Mouse (Mus musculus) erythroblast, embryonic 14.5 days (primary cell): Measurements from ENCODE around the gene Gnai3. TPM values are rescaled to one million over a fixed set of nuclear protein-coding genes. Genes with fewer than 3 reads are reported as not detected.

ENCODE experiments used
- H3K27me3 ChIP-seq: 2 replicates; pipeline ENCODE4 v1.6.1; 2012; ENCODE audit warnings: inconsistent platforms; ENCODE audit not compliant: control insufficient read depth
- H3K36me3 ChIP-seq: 2 replicates; pipeline ENCODE4 v1.6.1; 2012; ENCODE audit warnings: mild to moderate bottlenecking, inconsistent platforms; ENCODE audit not compliant: control insufficient read depth
- H3K4me1 ChIP-seq: 2 replicates; pipeline ENCODE4 v1.6.1; 2012; ENCODE audit warnings: inconsistent platforms; ENCODE audit not compliant: control insufficient read depth
- H3K4me3 ChIP-seq: replicated peaks from 2 replicates; pipeline ENCODE3; 2012; ENCODE audit warnings: moderate library complexity, mild to moderate bottlenecking, inconsistent platforms
- H3K9me3 ChIP-seq: 2 replicates; pipeline ENCODE4 v1.6.1; 2012; ENCODE audit warnings: low read length, inconsistent platforms, mixed read lengths; ENCODE audit not compliant: control insufficient read depth
- GATA1 ChIP-seq: IDR thresholded peaks from 2 replicates; pipeline ENCODE4 v1.6.1; 2012; ENCODE audit warnings: low read length, inconsistent platforms, mixed read lengths
- TAL1 ChIP-seq: IDR thresholded peaks from 3 replicates; pipeline ENCODE4 v1.6.1; 2012; ENCODE audit warnings: low read length, inconsistent platforms, mixed read lengths
- polyA plus RNA-seq: library from polyadenylated mRNA; stranded (reverse); fragments of >175 nt; gene quantifications from 2 replicates; pipeline ENCODE4 v1.2.3, GENCODE M21; 2012

Gnai3 gene
- polyA plus RNA-seq, 1 experiment = 0.27 TPM

GRCm38 (mm10) chr3:108185460-108186097 lies 39.6 kb upstream of the Gnai3 start:
- Histone ChIP-seq H3K36me3 (no peaks in the 10 kb centered on the region), H3K4me1 (peaks cover 18% of the 10 kb centered on the region), H3K9me3 (no peaks in the 10 kb centered on the region; the same call in 1 of the 2 replicates), H3K27me3 (peaks cover 67% of the 10 kb centered on the region), H3K4me3 (peak overlapping the region; percentile 67)
- TF ChIP-seq TAL1 = no peak
- no peak for TF ChIP-seq GATA1

GRCm38 (mm10) chr3:108184742-108185141 lies 38.8 kb upstream of the Gnai3 start:
- Histone ChIP-seq H3K4me3 (no peak overlapping the region), H3K27me3 (peaks cover 65% of the 10 kb centered on the region), H3K4me1 (peaks cover 18% of the 10 kb centered on the region), H3K36me3 (no peaks in the 10 kb centered on the region), H3K9me3 (no peaks in the 10 kb centered on the region; the same call in 1 of the 2 replicates)
- TF ChIP-seq TAL1 = no peak
- no peak for TF ChIP-seq GATA1

- no peak for TF ChIP-seq TAL1
- no peak for TF ChIP-seq GATA1
- H3K4me3 ChIP-seq = no peak overlapping the region
- no peaks in the 10 kb centered on the region for H3K9me3 ChIP-seq
- H3K4me1 ChIP-seq = peaks cover 2% of the 10 kb centered on the region
- peaks cover 28% of the 10 kb centered on the region for H3K27me3 ChIP-seq
- H3K36me3 ChIP-seq = no peaks in the 10 kb centered on the region
Observed at GRCm38 (mm10) chr3:108180514-108180913, 34.6 kb upstream of the Gnai3 start.

- Histone ChIP-seq H3K36me3 (no peaks in the 10 kb centered on the region), H3K4me1 (no peaks in the 10 kb centered on the region), H3K27me3 (peaks cover 22% of the 10 kb centered on the region), H3K4me3 (no peak overlapping the region), H3K9me3 (no peaks in the 10 kb centered on the region)
- TF ChIP-seq TAL1 = no peak
- no peak for TF ChIP-seq GATA1
Observed at GRCm38 (mm10) chr3:108178756-108179715, 33.1 kb upstream of the Gnai3 start.

- H3K27me3 ChIP-seq = peaks cover 11% of the 10 kb centered on the region
- no peak for TF ChIP-seq TAL1
- no peak for TF ChIP-seq GATA1
Observed at GRCm38 (mm10) chr3:108174672-108175531, 29.0 kb upstream of the Gnai3 start.

GRCm38 (mm10) chr3:108169199-108169598 lies 23.3 kb upstream of the Gnai3 start:
- no peaks in the 10 kb centered on the region for H3K4me1 ChIP-seq
- no peaks in the 10 kb centered on the region for H3K36me3 ChIP-seq
- H3K27me3 ChIP-seq = peaks cover 2% of the 10 kb centered on the region; the same call in 1 of the 2 replicates
- no peak overlapping the region for H3K4me3 ChIP-seq
- no peak for TF ChIP-seq TAL1
- no peak for TF ChIP-seq GATA1
- H3K9me3 ChIP-seq = no peaks in the 10 kb centered on the region

More at GRCm38 (mm10) chr3:108174672-108175531, 29.0 kb upstream of the Gnai3 start:
- Histone ChIP-seq H3K4me3 (no peak overlapping the region), H3K9me3 (no peaks in the 10 kb centered on the region), H3K4me1 (no peaks in the 10 kb centered on the region), H3K36me3 (no peaks in the 10 kb centered on the region)

- Histone ChIP-seq H3K36me3 (no peaks in the 10 kb centered on the region), H3K4me1 (no peaks in the 10 kb centered on the region), H3K27me3 (peaks cover 4% of the 10 kb centered on the region; the same call in 1 of the 2 replicates), H3K4me3 (no peak overlapping the region), H3K9me3 (no peaks in the 10 kb centered on the region)
- TF ChIP-seq GATA1 (no peak), TAL1 (no peak)
Observed at GRCm38 (mm10) chr3:108167499-108167898, 21.6 kb upstream of the Gnai3 start.

- TF ChIP-seq GATA1 (no peak), TAL1 (no peak)
- no peaks in the 10 kb centered on the region for H3K4me1 ChIP-seq
- no peaks in the 10 kb centered on the region for H3K36me3 ChIP-seq
- no peaks in the 10 kb centered on the region for H3K9me3 ChIP-seq
- no peak overlapping the region for H3K4me3 ChIP-seq
- peaks cover 3% of the 10 kb centered on the region for H3K27me3 ChIP-seq
Observed at GRCm38 (mm10) chr3:108166486-108167211, 20.7 kb upstream of the Gnai3 start.
